In genomic region chr7:96720465-96720864, GRCm38 (mm10) we compare ENCODE assay signal across 22 mouse cellular contexts.
A peak's percentile ranks its signal among the peaks of the same experiment; 100 is the strongest.
DNase-seq lines count a peak whose midpoint lies in the region; ATAC-seq and TF ChIP-seq lines count a peak whose summit lies in the region.
"Had no signal": no experiment of that assay in that cellular context is flagged by ENCODE, and none has a peak within 500 bp of the region (broad histone marks: within the 10 kb centered on the region; RNA-seq: fewer than 3 reads in every experiment).

No protein-coding gene starts in this region.

- H3K9ac ChIP-seq in forebrain, embryonic 14.5 days (ENCODE audit: low read length), result no peak overlapping the region
- no peak overlapping the region for H3K9ac ChIP-seq in hindbrain, postnatal 0 days (replicated peaks; ENCODE audit: low read length)
- H3K9ac ChIP-seq in lung, postnatal 0 days (replicated peaks; ENCODE audit: low read depth), result no peak overlapping the region
- H3K9ac ChIP-seq: limb, embryonic 13.5 days; liver, embryonic 12.5 days; midbrain, embryonic 12.5 days had no signal

- H3K9me3 ChIP-seq in forebrain, embryonic 14.5 days (replicated peaks; ENCODE audit: control insufficient read depth, low read length), result no peaks in the 10 kb centered on the region
- H3K9me3 ChIP-seq in hindbrain, postnatal 0 days (ENCODE audit: low read length), result no peaks in the 10 kb centered on the region
- no peaks in the 10 kb centered on the region for H3K9me3 ChIP-seq in lung, postnatal 0 days (ENCODE audit: low read length)
- H3K9me3 ChIP-seq: limb, embryonic 13.5 days; liver, embryonic 12.5 days; midbrain, embryonic 12.5 days had no signal

- TF ChIP-seq CTCF in left cerebral cortex, adult 2 months (IDR thresholded peaks at IDR 0.05), result no peak
- TF ChIP-seq CTCF in hindbrain, postnatal 0 days (IDR thresholded peaks at IDR 0.05; ENCODE audit: low read depth), result no peak
- no peak for TF ChIP-seq CTCF in gastrocnemius, adult 2 months (IDR thresholded peaks at IDR 0.05)
- TF ChIP-seq CTCF in lung, postnatal 0 days (IDR thresholded peaks at IDR 0.05), result no peak

- H3K4me1 ChIP-seq in forebrain, embryonic 14.5 days (ENCODE audit: control insufficient read depth, insufficient read depth, low read length), result peaks cover 31% of the 10 kb centered on the region
- peaks cover 19% of the 10 kb centered on the region for H3K4me1 ChIP-seq in hindbrain, postnatal 0 days (ENCODE audit: insufficient read depth, low read length)
- no peaks in the 10 kb centered on the region for H3K4me1 ChIP-seq in lung, postnatal 0 days (ENCODE audit: insufficient read depth, low read depth, low read length)
- H3K4me1 ChIP-seq: liver, embryonic 12.5 days had no signal

- peaks cover 4% of the 10 kb centered on the region; the same call in 1 of the 2 replicates for H3K36me3 ChIP-seq in forebrain, embryonic 14.5 days (ENCODE audit: control insufficient read depth, insufficient read depth, low read length)
- no peaks in the 10 kb centered on the region for H3K36me3 ChIP-seq in hindbrain, postnatal 0 days (ENCODE audit: insufficient read depth, low read length)
- no peaks in the 10 kb centered on the region for H3K36me3 ChIP-seq in lung, postnatal 0 days (ENCODE audit: insufficient read depth, low read length)
- H3K36me3 ChIP-seq: liver, embryonic 12.5 days; midbrain, embryonic 12.5 days had no signal

- no peak overlapping the region for H3K4me2 ChIP-seq in forebrain, embryonic 14.5 days (ENCODE audit: low read length)
- H3K4me2 ChIP-seq in hindbrain, postnatal 0 days (ENCODE audit: low read depth, low read length), result no peak overlapping the region
- H3K4me2 ChIP-seq in lung, postnatal 0 days (replicated peaks; ENCODE audit: low read depth, low read length), result no peak overlapping the region
- H3K4me2 ChIP-seq: limb, embryonic 13.5 days; liver, embryonic 12.5 days; midbrain, embryonic 12.5 days had no signal

- 48% methylated on average over 5 of the region's 5 CpGs for WGBS in forebrain, embryonic 14.5 days
- 40% methylated on average over 5 of the region's 5 CpGs for WGBS in hindbrain, postnatal 0 days
- 41% methylated on average over 5 of the region's 5 CpGs for WGBS in lung, postnatal 0 days

- H3K27ac ChIP-seq in left cerebral cortex, adult 2 months, result peak overlapping the region; percentile 26; the same call in 1 of the 2 replicates
- H3K27ac ChIP-seq in forebrain, embryonic 14.5 days (ENCODE audit: low read depth, low read length), result peak overlapping the region; percentile 69; the same call in 1 of the 2 replicates
- no peak overlapping the region for H3K27ac ChIP-seq in hindbrain, postnatal 0 days
- no peak overlapping the region for H3K27ac ChIP-seq in gastrocnemius, adult 2 months
- H3K27ac ChIP-seq in lung, postnatal 0 days (ENCODE audit: low read length), result no peak overlapping the region
- H3K27ac ChIP-seq: heart, adult 2 months; limb, embryonic 13.5 days; liver, embryonic 12.5 days; stomach, postnatal 0 days had no signal

- TF ChIP-seq EP300 in lung, postnatal 0 days (IDR thresholded peaks at IDR 0.05), result no peak

- no peaks in the 10 kb centered on the region for H3K27me3 ChIP-seq in forebrain, embryonic 14.5 days (replicated peaks; ENCODE audit: control insufficient read depth, insufficient read depth, low read length)
- H3K27me3 ChIP-seq in hindbrain, postnatal 0 days (ENCODE audit: insufficient read depth, low read length), result peaks cover 13% of the 10 kb centered on the region; the same call in 1 of the 2 replicates
- H3K27me3 ChIP-seq in lung, postnatal 0 days (replicated peaks; ENCODE audit: insufficient read depth, low read length), result no peaks in the 10 kb centered on the region
- H3K27me3 ChIP-seq: limb, embryonic 13.5 days; liver, embryonic 12.5 days had no signal

- DNase-seq in left cerebral cortex, adult 2 months (ENCODE audit: extremely low spot score in 1 of 2, low spot score in 2 of 2), result no peak
- no peak for DNase-seq in left cerebral cortex, adult 11 months (ENCODE audit: low spot score)
- DNase-seq in brain, embryonic 18.5 days (ENCODE audit: low read depth, low spot score), result peak; percentile 59
- peak; percentile 78 for DNase-seq in forebrain, embryonic 14.5 days (ENCODE audit: low spot score)
- DNase-seq in hindbrain, postnatal 0 days (ENCODE audit: low spot score), result peak; percentile 29
- no peak for DNase-seq in gastrocnemius, adult 2 months
- DNase-seq in lung, postnatal 0 days (ENCODE audit: low spot score), result no peak
- DNase-seq: cerebellum, adult 8-10 months; gastrocnemius, postnatal 36 days; heart, adult 2 months; kidney, adult 2 months; kidney, postnatal 10 days; layer of hippocampus, postnatal 36 days; lung, adult 18-20 months; lung, postnatal 14 days; thymus, adult 2 months; thymus, postnatal 4 days had no signal

- intact Hi-C loops in left cerebral cortex, adult 2 months (cut with DNase I), result no loop called here
- intact Hi-C loops in gastrocnemius, adult 2 months (cut with DNase I), result no loop called here

- H3K4me3 ChIP-seq in left cerebral cortex, adult 2 months, result no peak overlapping the region
- no peak overlapping the region for H3K4me3 ChIP-seq in forebrain, embryonic 14.5 days (ENCODE audit: low read depth, low read length)
- H3K4me3 ChIP-seq in hindbrain, postnatal 0 days (ENCODE audit: low read length), result no peak overlapping the region
- no peak overlapping the region for H3K4me3 ChIP-seq in gastrocnemius, adult 2 months
- no peak overlapping the region for H3K4me3 ChIP-seq in lung, postnatal 0 days (ENCODE audit: low read depth, low read length)
- H3K4me3 ChIP-seq: heart, adult 2 months; limb, embryonic 13.5 days; liver, embryonic 12.5 days; midbrain, embryonic 12.5 days had no signal

- ATAC-seq in forebrain, embryonic 14.5 days, result peak; percentile 47
- no peak for ATAC-seq in hindbrain, postnatal 0 days
- no peak for ATAC-seq in lung, postnatal 0 days
- ATAC-seq: activated CD4-positive, CD25-positive, alpha-beta regulatory T cell, adult 4 months; liver, embryonic 12.5 days had no signal

Comparison
In these comparisons a context has a peak if more than half of its experiments do, and no peak if none do; other contexts are left out.
1. DNase-seq: peak in brain, embryonic 18.5 days (single experiment), forebrain, embryonic 14.5 days (single experiment) and hindbrain, postnatal 0 days (single experiment); none in left cerebral cortex, adult 2 months (0 of 2), left cerebral cortex, adult 11 months (single experiment), gastrocnemius, adult 2 months (single experiment) and lung, postnatal 0 days (single experiment).
2. H3K27ac ChIP-seq: peak in left cerebral cortex, adult 2 months (single experiment) and forebrain, embryonic 14.5 days (single experiment); none in hindbrain, postnatal 0 days (single experiment), gastrocnemius, adult 2 months (single experiment) and lung, postnatal 0 days (single experiment).